Mouse (Mus musculus): ENCODE data around the gene Gm10260. TPM values are rescaled to one million over a fixed set of nuclear protein-coding genes. Genes with fewer than 3 reads are reported as not detected.
A peak's percentile ranks its signal among the peaks of the same experiment; 100 is the strongest.

Gene Gm10260
- polyA plus RNA-seq, 1 experiment from 2014 or later, result 6.2 TPM

DNA sequence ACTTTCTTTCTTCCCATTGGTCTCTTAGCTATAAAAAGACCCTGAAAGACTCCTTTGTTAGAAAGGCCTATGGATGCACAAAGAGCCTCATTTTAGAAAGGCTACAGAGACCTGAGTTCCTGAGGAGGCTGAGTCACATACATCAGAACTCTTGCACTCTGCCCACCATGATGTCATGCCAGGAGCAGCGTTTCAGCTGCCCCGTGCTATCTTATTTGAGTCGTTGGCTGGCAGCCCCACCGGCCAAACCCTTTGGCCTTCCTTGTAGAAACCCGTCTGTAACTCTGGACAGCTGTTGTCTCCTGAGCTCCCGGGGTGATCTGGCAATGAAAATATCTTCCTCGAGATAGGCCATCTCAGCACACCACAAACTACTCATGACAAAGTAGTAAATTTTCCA lies 3.6 kb upstream of the Gm10260 start:
- peak overlapping the region; percentile 72 for H3K27ac ChIP-seq
- 76% methylated on average over 7 of the region's 7 CpGs for WGBS
- no peak overlapping the region for H3K4me3 ChIP-seq
- H3K27me3 ChIP-seq (ENCODE audit: poor library complexity, severe bottlenecking), result no peaks in the 10 kb centered on the region
- DNase-seq (ENCODE audit: extremely low spot score, low spot score), result no peak
- H3K4me1 ChIP-seq, result peaks cover 16% of the 10 kb centered on the region
- no peaks in the 10 kb centered on the region for H3K9me3 ChIP-seq
- H3K36me3 ChIP-seq (replicated peaks), result no peaks in the 10 kb centered on the region

DNA sequence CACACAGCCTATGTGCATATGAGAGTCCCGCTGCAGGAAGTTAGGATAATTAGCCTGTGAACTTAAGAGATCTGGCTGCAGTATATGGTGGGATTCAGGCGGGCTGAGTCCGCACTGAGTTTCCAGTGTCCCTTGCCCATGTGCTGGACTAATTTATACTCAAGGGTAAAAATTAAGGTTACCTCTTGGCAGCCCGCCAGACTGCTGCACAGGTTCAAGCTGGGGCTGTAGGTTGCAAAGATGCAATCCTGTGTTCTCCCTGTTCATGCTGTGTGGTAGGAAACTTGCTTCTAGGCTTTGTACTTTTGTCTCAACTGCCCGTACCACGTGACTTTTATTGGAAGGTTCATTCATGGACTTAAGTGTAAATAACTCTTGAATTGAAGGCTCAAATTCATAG lies 3.0 kb upstream of the Gm10260 start:
- H3K36me3 ChIP-seq (replicated peaks), result no peaks in the 10 kb centered on the region
- no peak for DNase-seq (ENCODE audit: extremely low spot score, low spot score)
- H3K27me3 ChIP-seq (ENCODE audit: poor library complexity, severe bottlenecking), result no peaks in the 10 kb centered on the region
- peak overlapping the region; percentile 72 for H3K27ac ChIP-seq
- 84% methylated on average over 6 of the region's 6 CpGs for WGBS
- peaks cover 11% of the 10 kb centered on the region for H3K4me1 ChIP-seq
- no peaks in the 10 kb centered on the region for H3K9me3 ChIP-seq
- no peak overlapping the region for H3K4me3 ChIP-seq

DNA sequence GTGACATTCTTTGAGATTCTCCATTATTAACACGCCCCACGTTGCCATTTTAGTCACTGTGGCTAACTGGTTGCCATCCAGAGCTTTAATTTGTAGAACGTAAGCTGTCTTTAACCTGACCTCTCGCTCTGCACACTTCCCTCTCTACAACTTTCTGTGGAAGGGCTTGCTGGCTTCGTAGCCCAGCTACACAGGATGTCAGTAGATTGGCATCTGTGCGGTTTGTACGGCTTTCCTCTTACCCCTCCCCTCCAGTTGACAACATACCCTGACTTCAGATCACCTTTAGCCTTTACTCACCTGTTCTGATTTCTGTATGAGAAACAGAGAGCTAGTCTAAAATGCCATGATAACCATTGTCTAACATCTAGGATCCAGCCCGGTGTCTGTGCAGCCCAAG lies 1.7 kb upstream of the Gm10260 start:
- Histone ChIP-seq H3K4me1 (peaks cover 17% of the 10 kb centered on the region), H3K9me3 (no peaks in the 10 kb centered on the region), H3K4me3 (no peak overlapping the region), H3K27ac (no peak overlapping the region), H3K36me3 (replicated peaks) (no peaks in the 10 kb centered on the region), H3K27me3 (ENCODE audit: poor library complexity, severe bottlenecking) (no peaks in the 10 kb centered on the region)
- no peak for DNase-seq (ENCODE audit: extremely low spot score, low spot score)
- WGBS, result 93% methylated on average over 8 of the region's 8 CpGs

DNA sequence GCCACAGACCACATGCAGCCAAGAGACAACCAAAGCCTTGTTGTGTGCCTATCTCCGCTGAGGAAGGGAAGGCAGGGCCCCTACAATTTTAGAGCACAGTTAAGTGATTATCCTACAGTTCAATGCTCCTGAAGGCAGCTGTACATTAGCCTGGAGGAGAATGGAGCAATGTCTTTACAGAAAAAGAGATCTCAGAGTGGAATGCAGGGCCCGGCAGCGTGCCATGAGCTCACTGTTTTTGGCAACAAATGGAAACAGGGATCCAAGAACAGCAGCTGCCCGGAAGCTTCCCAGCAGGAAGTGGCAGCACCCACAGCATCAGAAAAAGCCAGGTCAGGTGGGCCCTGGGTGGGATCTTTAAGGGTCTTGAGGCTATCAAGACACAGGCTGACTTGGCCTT lies 3.4 kb downstream of the Gm10260 start:
- H3K27ac ChIP-seq, result peak overlapping the region; percentile 3; the same call in 1 of the 2 replicates

DNA sequence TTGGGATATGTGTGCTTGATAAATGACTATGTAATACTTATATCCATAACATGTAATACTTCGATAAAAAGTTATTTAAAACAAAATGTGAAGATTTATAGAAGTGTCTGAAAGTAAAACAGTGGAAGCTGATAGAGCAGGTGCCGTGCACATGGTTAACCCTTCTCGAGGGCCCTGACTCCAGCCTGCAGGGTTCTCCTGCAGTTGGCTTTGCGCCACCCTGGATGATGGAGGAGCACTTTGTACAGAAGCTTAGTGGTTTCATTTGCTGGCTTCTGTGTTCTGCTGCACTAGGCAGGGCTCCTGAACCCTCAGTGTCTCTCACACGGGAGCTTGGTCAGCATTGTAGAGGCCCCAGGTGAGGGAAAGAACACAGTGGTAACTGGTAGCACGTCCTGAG lies 4.3 kb downstream of the Gm10260 start:
- Histone ChIP-seq H3K4me3 (no peak overlapping the region), H3K27me3 (ENCODE audit: poor library complexity, severe bottlenecking) (no peaks in the 10 kb centered on the region), H3K4me1 (peaks cover 31% of the 10 kb centered on the region), H3K27ac (peak overlapping the region; percentile 51; the same call in 1 of the 2 replicates), H3K36me3 (replicated peaks) (no peaks in the 10 kb centered on the region), H3K9me3 (no peaks in the 10 kb centered on the region)
- 86% methylated on average over 6 of the region's 6 CpGs for WGBS
- no peak for DNase-seq (ENCODE audit: extremely low spot score, low spot score)

More for the DNA sequence above, 3.4 kb downstream of the Gm10260 start:
- Histone ChIP-seq H3K36me3 (replicated peaks) (no peaks in the 10 kb centered on the region), H3K9me3 (no peaks in the 10 kb centered on the region), H3K4me3 (no peak overlapping the region), H3K27me3 (ENCODE audit: poor library complexity, severe bottlenecking) (no peaks in the 10 kb centered on the region), H3K4me1 (peaks cover 28% of the 10 kb centered on the region)
- no peak for DNase-seq (ENCODE audit: extremely low spot score, low spot score)
- WGBS, result 77% methylated on average over 4 of the region's 4 CpGs

DNA sequence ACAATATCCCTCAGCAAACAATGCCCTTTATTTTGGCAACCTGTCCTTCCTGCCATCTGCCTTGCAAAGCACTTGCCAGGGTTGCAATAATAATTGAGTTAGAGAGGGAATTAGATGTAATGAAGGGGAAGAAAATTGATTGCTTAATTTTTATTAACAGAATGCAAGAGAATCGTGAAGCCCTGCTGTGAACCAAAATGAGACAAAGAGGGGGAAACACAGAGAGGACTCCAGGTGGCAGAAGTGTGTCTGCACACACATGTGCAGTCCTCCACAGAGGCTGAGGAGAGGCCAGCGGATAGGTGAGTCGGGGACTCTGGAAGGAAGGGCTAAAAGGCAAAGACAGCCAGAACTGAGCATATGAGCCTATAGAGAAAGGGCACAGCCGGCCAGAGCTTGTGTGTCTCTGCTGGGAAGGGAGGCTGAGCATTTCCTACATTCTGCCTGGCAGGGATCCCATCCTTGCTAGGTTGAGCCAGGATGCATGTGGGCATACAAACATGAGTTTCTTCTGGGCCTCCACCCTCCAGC lies 9.5 kb downstream of the Gm10260 start:
- Histone ChIP-seq H3K27ac (peak overlapping the region; percentile 51), H3K9me3 (no peaks in the 10 kb centered on the region), H3K27me3 (ENCODE audit: poor library complexity, severe bottlenecking) (no peaks in the 10 kb centered on the region), H3K4me1 (peaks cover 50% of the 10 kb centered on the region), H3K4me3 (no peak overlapping the region), H3K36me3 (replicated peaks) (no peaks in the 10 kb centered on the region)
- DNase-seq (ENCODE audit: extremely low spot score, low spot score), result no peak
- WGBS, result 73% methylated on average over 4 of the region's 4 CpGs

DNA sequence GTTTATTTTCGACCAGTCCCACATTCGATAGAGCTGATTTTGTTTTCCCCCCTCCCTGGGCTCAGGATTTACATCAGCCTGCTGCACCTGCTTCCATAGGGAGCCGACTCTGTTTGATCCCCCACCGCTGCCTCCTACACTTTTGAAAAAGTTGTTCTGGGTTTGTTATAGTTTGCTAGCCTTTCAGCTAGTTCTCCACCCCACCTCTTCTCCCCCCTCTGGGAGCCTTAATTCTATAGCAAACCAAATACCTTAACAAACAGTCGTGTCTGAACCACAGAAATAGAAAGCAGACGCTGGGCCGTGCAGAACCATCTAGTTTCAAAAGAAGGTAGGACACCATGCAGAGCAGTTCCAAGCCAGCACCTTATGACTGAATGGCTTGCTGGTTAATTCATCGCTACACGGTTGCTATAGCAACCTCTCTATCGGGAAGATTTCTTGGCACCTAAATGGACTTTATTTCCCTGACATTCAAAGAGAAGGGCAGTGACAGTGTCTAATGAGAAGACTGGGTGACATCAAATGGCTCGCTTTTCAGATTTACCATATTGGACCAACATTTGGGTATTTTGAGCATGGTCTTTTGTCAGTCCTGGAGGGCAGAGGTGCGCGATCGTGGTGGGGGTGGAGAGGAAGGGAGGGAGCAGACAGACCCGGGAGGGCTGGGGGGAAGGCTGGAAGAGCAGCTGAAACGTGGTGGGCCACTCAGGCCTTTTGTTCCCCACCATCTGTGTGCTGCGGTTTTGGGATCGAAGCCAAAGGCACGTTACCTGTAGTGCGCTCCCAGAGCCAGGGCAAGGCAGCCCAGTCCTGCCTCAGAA lies 13.2 kb downstream of the Gm10260 start:
- WGBS, result 28% methylated on average over 20 of the region's 20 CpGs
- Histone ChIP-seq H3K4me3 (peak overlapping the region; percentile 33), H3K9me3 (no peaks in the 10 kb centered on the region), H3K27ac (peak overlapping the region; percentile 78), H3K27me3 (ENCODE audit: poor library complexity, severe bottlenecking) (peaks cover 14% of the 10 kb centered on the region; the same call in 1 of the 2 replicates), H3K4me1 (peaks cover 65% of the 10 kb centered on the region), H3K36me3 (replicated peaks) (no peaks in the 10 kb centered on the region)
- DNase-seq (ENCODE audit: extremely low spot score, low spot score), result peak; percentile 65

DNA sequence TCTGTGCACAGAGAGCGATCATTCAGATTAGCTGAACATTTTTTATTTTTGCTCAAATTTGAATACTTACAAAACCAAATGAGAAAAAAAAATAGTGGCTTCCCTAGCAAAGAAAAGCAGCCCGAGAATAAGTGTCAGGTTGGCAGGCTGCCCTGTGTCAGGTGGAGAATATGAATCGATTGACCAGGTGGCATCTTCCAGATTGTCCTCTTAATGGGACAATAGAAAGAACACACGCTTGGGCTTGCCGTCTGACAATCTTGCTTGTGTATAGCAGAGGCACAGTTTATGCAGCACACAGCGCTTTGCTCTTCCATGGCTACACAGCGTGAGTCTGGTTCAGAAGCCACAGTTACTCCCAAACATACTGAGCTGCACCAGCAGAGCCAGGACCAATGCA lies 15.8 kb downstream of the Gm10260 start:
- no peak for DNase-seq (ENCODE audit: extremely low spot score, low spot score)
- Histone ChIP-seq H3K27ac (no peak overlapping the region), H3K4me3 (no peak overlapping the region), H3K36me3 (replicated peaks) (no peaks in the 10 kb centered on the region), H3K4me1 (peaks cover 55% of the 10 kb centered on the region), H3K27me3 (ENCODE audit: poor library complexity, severe bottlenecking) (peaks cover 14% of the 10 kb centered on the region; the same call in 1 of the 2 replicates), H3K9me3 (no peaks in the 10 kb centered on the region)
- 88% methylated on average over 7 of the region's 7 CpGs for WGBS

DNA sequence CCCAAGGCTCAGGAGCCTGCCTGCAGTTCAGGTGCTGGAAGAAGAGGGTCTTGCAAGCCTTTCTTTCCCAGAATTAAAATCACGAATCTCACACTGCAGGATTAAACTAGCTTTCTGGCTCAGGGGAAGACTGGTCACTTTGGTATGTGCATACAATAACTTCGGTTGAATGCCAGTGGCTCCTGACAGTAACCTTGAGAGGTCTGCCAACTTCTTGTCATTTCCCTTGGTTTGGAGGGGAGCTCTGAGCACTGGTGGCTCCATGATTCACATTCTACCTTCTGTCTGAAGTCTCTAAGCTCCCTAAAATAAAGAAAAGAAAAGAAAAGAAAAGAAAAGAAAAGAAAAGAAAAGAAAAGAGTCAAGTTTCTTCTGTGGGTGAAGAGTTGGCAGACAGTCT lies 16.4 kb downstream of the Gm10260 start:
- Histone ChIP-seq H3K36me3 (replicated peaks) (no peaks in the 10 kb centered on the region), H3K27ac (no peak overlapping the region; the same call in 1 of the 2 replicates), H3K4me1 (peaks cover 55% of the 10 kb centered on the region), H3K4me3 (no peak overlapping the region), H3K27me3 (ENCODE audit: poor library complexity, severe bottlenecking) (peaks cover 14% of the 10 kb centered on the region; the same call in 1 of the 2 replicates), H3K9me3 (no peaks in the 10 kb centered on the region)
- DNase-seq (ENCODE audit: extremely low spot score, low spot score), result no peak
- WGBS, result 56% methylated on average over 2 of the region's 2 CpGs

DNA sequence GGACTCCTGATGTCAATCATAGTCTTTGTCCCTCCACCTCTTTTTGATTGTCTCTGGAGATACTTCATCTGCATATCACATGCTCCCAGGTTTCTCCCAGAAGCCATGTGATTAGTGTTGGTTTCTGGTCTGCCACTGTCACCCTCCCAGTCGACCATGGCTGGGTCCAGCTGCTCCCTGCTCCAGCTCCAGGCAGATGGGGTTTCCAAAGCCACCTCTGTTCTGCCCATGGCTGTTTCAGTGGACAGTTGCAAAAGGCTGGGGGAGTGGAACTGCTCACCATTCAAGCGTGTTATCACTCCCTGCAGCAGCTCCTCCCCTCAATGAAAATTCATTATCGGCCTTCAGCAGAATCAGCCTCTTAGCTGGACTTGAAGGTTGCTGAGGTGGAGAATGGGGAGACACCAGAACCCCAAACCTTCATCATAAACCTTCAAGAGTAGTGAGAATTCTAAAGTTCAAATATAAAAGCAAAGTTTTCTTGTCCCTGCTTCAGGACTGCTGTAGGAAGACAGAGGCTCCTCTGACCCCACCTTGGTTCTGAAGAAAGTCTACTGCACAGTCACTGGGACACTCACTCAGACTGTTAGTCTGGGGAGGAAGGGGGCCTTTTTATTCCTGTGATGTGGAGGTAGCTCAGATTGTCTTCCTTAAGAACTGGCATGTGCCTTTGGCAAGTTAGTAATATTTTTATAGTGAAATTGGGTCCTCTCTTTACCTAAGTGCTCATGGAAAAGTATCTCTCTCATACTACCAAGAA lies 17.0 kb downstream of the Gm10260 start:
- peaks cover 14% of the 10 kb centered on the region; the same call in 1 of the 2 replicates for H3K27me3 ChIP-seq (ENCODE audit: poor library complexity, severe bottlenecking)
- no peak overlapping the region for H3K4me3 ChIP-seq
- DNase-seq (ENCODE audit: extremely low spot score, low spot score), result no peak
- peaks cover 50% of the 10 kb centered on the region for H3K4me1 ChIP-seq
- peak overlapping the region; percentile 45 for H3K27ac ChIP-seq
- no peaks in the 10 kb centered on the region for H3K9me3 ChIP-seq
- H3K36me3 ChIP-seq (replicated peaks), result no peaks in the 10 kb centered on the region
- 75% methylated on average over 3 of the region's 3 CpGs for WGBS

DNA sequence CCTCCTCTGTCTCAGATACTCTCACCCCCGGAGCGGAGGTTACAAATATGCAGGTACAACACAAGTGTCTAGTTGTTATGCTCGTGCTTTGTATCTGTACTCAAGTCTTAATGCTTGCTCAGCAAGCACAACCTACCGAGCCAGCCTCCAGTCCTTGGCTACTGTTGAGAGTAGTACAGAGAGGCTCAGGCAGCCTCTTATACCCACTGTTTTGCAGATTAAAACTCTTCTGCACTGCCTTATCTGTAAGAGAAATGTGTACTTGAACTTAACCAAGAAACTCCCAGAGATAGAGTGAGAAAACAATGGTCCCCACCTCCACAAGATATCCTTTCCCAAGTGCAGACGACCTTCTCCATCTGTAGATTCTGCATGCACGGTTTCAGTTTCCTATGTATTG lies 24.5 kb downstream of the Gm10260 start:
- Histone ChIP-seq H3K27me3 (ENCODE audit: poor library complexity, severe bottlenecking) (no peaks in the 10 kb centered on the region), H3K9me3 (no peaks in the 10 kb centered on the region), H3K36me3 (replicated peaks) (no peaks in the 10 kb centered on the region), H3K4me1 (no peaks in the 10 kb centered on the region), H3K27ac (no peak overlapping the region), H3K4me3 (no peak overlapping the region)
- WGBS, result 91% methylated on average over 6 of the region's 6 CpGs
- no peak for DNase-seq (ENCODE audit: extremely low spot score, low spot score)

DNA sequence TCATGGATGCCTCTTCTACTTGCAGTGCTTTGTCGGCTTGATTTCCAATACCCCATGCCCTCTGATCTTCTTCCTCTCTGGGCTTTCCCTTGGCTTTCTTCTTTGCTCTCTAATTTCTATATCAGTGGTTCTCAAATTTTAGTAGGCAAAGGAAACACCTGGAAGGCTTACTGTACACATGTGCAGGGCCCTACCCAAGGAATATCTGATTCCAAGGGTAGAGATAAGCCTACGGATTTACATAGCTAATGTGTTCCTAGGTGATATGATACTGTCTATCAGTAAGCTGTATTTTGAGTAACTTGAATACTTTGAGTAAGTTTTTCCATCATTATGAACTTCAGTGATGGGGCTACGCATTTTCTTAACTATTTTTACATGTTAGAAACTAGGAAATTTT lies 25.7 kb downstream of the Gm10260 start:
- no peak overlapping the region for H3K27ac ChIP-seq
- no peak for DNase-seq (ENCODE audit: extremely low spot score, low spot score)
- WGBS, result 91% methylated on average over 3 of the region's 3 CpGs
- H3K27me3 ChIP-seq (ENCODE audit: poor library complexity, severe bottlenecking), result no peaks in the 10 kb centered on the region
- no peaks in the 10 kb centered on the region for H3K9me3 ChIP-seq
- no peak overlapping the region for H3K4me3 ChIP-seq
- H3K4me1 ChIP-seq, result no peaks in the 10 kb centered on the region
- no peaks in the 10 kb centered on the region for H3K36me3 ChIP-seq (replicated peaks)

Data from forebrain, embryonic 10.5 days (tissue).